Mouse (Mus musculus): ENCODE measurements around the gene Gtf2e1. TPM values are rescaled to one million over a fixed set of nuclear protein-coding genes. Genes with fewer than 3 reads are reported as not detected.

The Gtf2e1 gene
- 30.6 TPM for polyA plus RNA-seq (2017; shearing (Covaris generic))

GRCm38 (mm10) chr16:37539611-37540580, at the start of gene Gtf2e1, which contains the start of gene Rabl3:
Gtf2e1 (minus strand) TSS chr16:37539789.
Rabl3 (plus strand) TSS chr16:37539885.

DNA sequence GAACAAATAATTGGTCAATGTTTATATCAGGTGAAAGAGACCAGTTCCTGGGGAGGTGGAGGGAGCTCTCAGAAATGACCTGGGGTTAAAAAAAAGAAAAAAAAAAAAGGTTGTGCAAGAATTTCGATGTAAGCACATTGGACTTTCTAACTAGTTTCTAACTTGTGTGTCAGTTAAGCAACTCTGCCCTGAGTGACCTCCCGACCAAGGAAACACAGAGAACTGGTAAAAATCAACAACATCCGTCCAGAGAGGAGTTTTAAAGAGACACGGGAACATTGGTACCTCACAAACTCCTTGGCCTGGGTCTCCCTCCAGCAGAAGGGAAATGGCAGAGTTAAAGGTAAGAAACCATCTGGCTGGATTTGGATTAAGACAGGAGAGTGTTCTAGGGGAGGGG, 40.4 kb upstream of the Gtf2e1 start, which contains the start of gene Hgd:
Gene Hgd (plus strand): TSS at position 160 of the 400 bp plus-strand sequence.

Other genes starting within 250 kb of the Gtf2e1 start
- gene Stxbp5l, start 154.8 kb downstream of the Gtf2e1 start, polyA plus RNA-seq (2017; shearing (Covaris generic)): not detected
- gene Rabl3, start 96 bp upstream of the Gtf2e1 start, polyA plus RNA-seq (2017; shearing (Covaris generic)): 16.7 TPM
- 0.30 TPM for gene Hgd, start 40.4 kb upstream of the Gtf2e1 start, polyA plus RNA-seq (2017; shearing (Covaris generic))
- gene Ndufb4, start 114.7 kb upstream of the Gtf2e1 start, polyA plus RNA-seq (2017; shearing (Covaris generic)): 63.2 TPM
- gene Fstl1, start 237.1 kb upstream of the Gtf2e1 start, polyA plus RNA-seq (2017; shearing (Covaris generic)): 0.24 TPM

All from inflammation-experienced regulatory T-cells, adult 16 weeks (primary cell).